Mouse (Mus musculus) embryonic facial prominence, embryonic 14.5 days (tissue): ENCODE data around the gene Krt80. TPM values are rescaled to one million over a fixed set of nuclear protein-coding genes. Genes with fewer than 3 reads are reported as not detected.

Experiments used
- ATAC-seq: fragments of 200-750 bp; cut with Nextera tagmentation; 2 replicates; pipeline ENCODE4 v1.8.0; 2017; ENCODE audit warnings: low read depth, moderate number of reproducible peaks, moderate TSS enrichment
- DNase-seq: peaks from one replicate; pipeline ENCODE4 v3.0.0-alpha.2; 2015; ENCODE audit warnings: low spot score
- H3K27ac ChIP-seq: fragments of 300-500 bp; sonication (generic); replicated peaks from 2 replicates; pipeline ENCODE4 v1.5.1; 2014; ENCODE audit warnings: low read depth, mild to moderate bottlenecking, low read length, moderate library complexity
- H3K27me3 ChIP-seq: fragments of 300-500 bp; sonication (generic); replicated peaks from 2 replicates; pipeline ENCODE4 v1.6.1; 2014; ENCODE audit warnings: low read length; ENCODE audit not compliant: control insufficient read depth, insufficient read depth
- H3K36me3 ChIP-seq: fragments of 300-500 bp; sonication (generic); 2 replicates; pipeline ENCODE4 v1.6.1; 2014; ENCODE audit warnings: low read length, mixed read lengths; ENCODE audit not compliant: control insufficient read depth, insufficient read depth
- H3K4me1 ChIP-seq: fragments of 300-500 bp; sonication (generic); 2 replicates; pipeline ENCODE4 v1.6.1; 2014; ENCODE audit warnings: antibody characterized with exemption, low read length; ENCODE audit not compliant: control insufficient read depth, insufficient read depth
- H3K4me2 ChIP-seq: fragments of 300-500 bp; sonication (generic); 2 replicates; pipeline ENCODE4 v1.6.1; 2014; ENCODE audit warnings: low read depth, mild to moderate bottlenecking, low read length, moderate library complexity, mixed read lengths
- H3K4me3 ChIP-seq: fragments of 300-500 bp; sonication (generic); 2 replicates; pipeline ENCODE4 v1.5.1; 2014; ENCODE audit warnings: low read depth, mild to moderate bottlenecking, low read length
- H3K9ac ChIP-seq: fragments of 300-500 bp; sonication (generic); 2 replicates; pipeline ENCODE4 v1.6.1; 2014; ENCODE audit warnings: low read depth, mild to moderate bottlenecking, low read length, moderate library complexity, mixed read lengths
- H3K9me3 ChIP-seq: fragments of 300-500 bp; sonication (generic); 2 replicates; pipeline ENCODE4 v1.6.1; 2016; ENCODE audit warnings: low read length; ENCODE audit not compliant: control insufficient read depth
- WGBS: fragments of 180-500 bp; shearing (Covaris S2); extraction: QIAGEN DNeasy Blood & Tissue Kit; methylation state at CpG from one replicate; pipeline ENCODE4 v1.1.7; 2014; 5-methylcytosine and 5-hydroxymethylcytosine counted together
- microRNA counts: library from miRNA; unstranded; fragments of <30 nt; microRNA quantifications from one replicate; lab custom pipeline; 2017
- microRNA-seq: library from miRNA; unstranded; fragments of <30 nt; microRNA quantifications from one replicate; pipeline ENCODE4, GENCODE M21; 2016; ENCODE audit warnings: borderline number of aligned reads
- polyA plus RNA-seq: library from polyadenylated mRNA; unstranded; fragments of >200 nt; fragmentation: Nextera tagmentation; extraction: Ambion mirVana; gene quantifications from 2 replicates; pipeline ENCODE4 v1.2.1, GENCODE M21; 2014

The Krt80 gene
- polyA plus RNA-seq, 1 experiment from 2014 or later, result 9.5 TPM

DNA sequence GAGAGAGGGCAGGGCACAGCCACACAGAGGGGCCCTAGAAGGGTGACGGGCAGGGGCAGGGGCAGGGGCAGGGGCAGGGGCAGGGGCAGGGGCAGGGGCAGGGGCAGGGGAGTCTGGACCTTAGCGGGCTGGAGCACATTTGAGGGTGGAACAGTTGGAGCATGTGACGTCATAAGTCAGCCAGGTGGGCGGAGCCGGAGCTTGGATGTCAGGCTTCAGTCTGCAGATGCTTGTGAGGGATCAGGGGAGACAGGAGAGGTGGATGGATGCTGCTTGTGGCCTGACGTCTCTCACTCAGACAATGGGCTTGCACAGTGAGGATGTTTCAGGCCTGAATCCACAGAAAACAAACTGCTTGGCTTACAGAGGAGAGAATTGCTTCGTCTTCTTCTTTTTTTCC is 71.4 kb downstream of the Krt80 start:
- H3K36me3 ChIP-seq, result no peaks in the 10 kb centered on the region
- H3K4me3 ChIP-seq, result no peak overlapping the region
- 18% methylated on average over 6 of the region's 7 CpGs for WGBS
- H3K27ac ChIP-seq, result no peak overlapping the region
- H3K9me3 ChIP-seq, result no peaks in the 10 kb centered on the region
- ATAC-seq (no peak), DNase-seq (no peak)
- no peaks in the 10 kb centered on the region for H3K27me3 ChIP-seq
- H3K4me1 ChIP-seq, result peaks cover 4% of the 10 kb centered on the region
- H3K9ac ChIP-seq, result peak overlapping the region; percentile 16; the same call in 1 of the 2 replicates
- peak overlapping the region; percentile 32 for H3K4me2 ChIP-seq

DNA sequence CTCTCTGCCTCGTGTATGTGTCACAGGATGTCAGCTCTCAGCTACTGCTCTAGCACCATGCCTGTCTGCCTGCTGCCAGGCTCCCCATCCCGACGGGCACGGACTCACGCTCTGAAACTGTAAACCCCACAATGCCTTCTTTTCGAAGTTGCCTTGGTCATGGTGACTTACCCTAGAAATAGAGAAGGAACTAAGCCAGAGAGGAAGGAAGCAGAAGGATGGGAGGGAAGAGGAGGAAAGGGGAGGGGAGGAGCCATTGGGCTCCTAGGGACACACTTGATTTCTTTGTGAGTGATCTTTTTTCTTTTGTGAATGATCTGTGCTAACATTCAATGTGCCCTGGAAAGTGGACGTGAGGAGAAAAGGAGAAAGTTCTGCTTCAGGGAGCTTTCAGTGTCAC is 72.0 kb downstream of the Krt80 start:
- no peaks in the 10 kb centered on the region for H3K36me3 ChIP-seq
- H3K4me1 ChIP-seq, result peaks cover 4% of the 10 kb centered on the region
- H3K9ac ChIP-seq, result peak overlapping the region; percentile 16; the same call in 1 of the 2 replicates
- 25% methylated on average over 7 of the region's 7 CpGs for WGBS
- no peak overlapping the region for H3K27ac ChIP-seq
- no peak overlapping the region for H3K4me3 ChIP-seq
- H3K27me3 ChIP-seq, result no peaks in the 10 kb centered on the region
- no peaks in the 10 kb centered on the region for H3K9me3 ChIP-seq
- no peak for ATAC-seq
- H3K4me2 ChIP-seq, result peak overlapping the region; percentile 32; the same call in 1 of the 2 replicates
- no peak for DNase-seq

MicroRNA genes within 50 kb of the gene (microRNA counts, 519-probe panel; counts per million panel counts)
- microRNA mmu-miR-1941-3p (lab: Ali Mortazavi, UCI), result 2,145 counts per million, percentile 25 among the panel's probes with 10 or more counts
- microRNA mmu-miR-1941-5p (lab: Ali Mortazavi, UCI), result 19.3 counts per million

Small RNA genes within 50 kb of the gene (microRNA-seq; reads per million reads assigned to microRNA genes)
- gene Mir1941, result 2.3 reads per million, percentile 10 among the genes with 10 or more reads in this experiment

Other genes with a start within 250 kb of the Krt80 start
- 11.5 and 13.5 TPM in 2 replicates for gene Acvrl1, start 241.6 kb downstream of the Krt80 start, polyA plus RNA-seq
- gene Acvr1b, start 196.1 kb downstream of the Krt80 start, polyA plus RNA-seq, result 10.2 and 10.7 TPM in 2 replicates
- 6.1 and 7.9 TPM in 2 replicates for gene Grasp, start 146.0 kb downstream of the Krt80 start, polyA plus RNA-seq
- 11.5 and 12.4 TPM in 2 replicates for gene Nr4a1, start 115.9 kb downstream of the Krt80 start, polyA plus RNA-seq
- gene Atg101, start 85.9 kb downstream of the Krt80 start, polyA plus RNA-seq, result 49.9 and 62.0 TPM in 2 replicates
- gene 6030408B16Rik, start 77.0 kb downstream of the Krt80 start, polyA plus RNA-seq, result 0.79 and 0.84 TPM in 2 replicates
- 25.1 and 33.0 TPM in 2 replicates for gene Krt7, start 40.9 kb upstream of the Krt80 start, polyA plus RNA-seq
- 0.43 and 0.86 TPM in 2 replicates for gene Krt87, start 68.6 kb upstream of the Krt80 start, polyA plus RNA-seq
- gene Krt88, start 77.6 kb upstream of the Krt80 start, polyA plus RNA-seq, result not detected in 2 replicates
- not detected in 2 replicates for gene Krt81, start 93.6 kb upstream of the Krt80 start, polyA plus RNA-seq
- gene Krt86, start 103.3 kb upstream of the Krt80 start, polyA plus RNA-seq, result 0.10 and 0.22 TPM in 2 replicates
- gene Krt83, start 121.3 kb upstream of the Krt80 start, polyA plus RNA-seq, result 0.26 TPM in 1 of 2 replicates, not detected in the other
- 1.6 and 1.8 TPM in 2 replicates for gene Gm49425, start 147.1 kb upstream of the Krt80 start, polyA plus RNA-seq
- not detected in 2 replicates for gene Krt84, start 162.7 kb upstream of the Krt80 start, polyA plus RNA-seq
- 0.09 and 0.10 TPM in 2 replicates for gene Krt82, start 180.5 kb upstream of the Krt80 start, polyA plus RNA-seq
- gene Krt90, start 192.8 kb upstream of the Krt80 start, polyA plus RNA-seq, result 0.31 and 0.50 TPM in 2 replicates
- gene Krt75, start 203.7 kb upstream of the Krt80 start, polyA plus RNA-seq, result 2.2 and 2.3 TPM in 2 replicates